Mouse (Mus musculus): ENCODE results near the gene Grin2c.

GRCm38 (mm10) chr11:115290314-115290713, 23.3 kb upstream of the Grin2c start:
- no peak for TF ChIP-seq CTCF (IDR thresholded peaks at IDR 0.05; ENCODE audit: control insufficient read depth, insufficient read depth, insufficient read length)
- TF ChIP-seq MYOD1 (IDR thresholded peaks at IDR 0.05; ENCODE audit: control insufficient read depth, insufficient read length, low read depth), result no peak
